Mouse (Mus musculus) urinary bladder, postnatal 0 days (tissue): Measurements from ENCODE around the gene Pkd1l1. TPM values are rescaled to one million over a fixed set of nuclear protein-coding genes. Genes with fewer than 3 reads are reported as not detected.

Experiments
- polyA plus RNA-seq: library from polyadenylated mRNA; unstranded; fragments of >200 nt; fragmentation: Nextera tagmentation; extraction: Ambion mirVana; gene quantifications from 2 replicates; pipeline ENCODE4 v1.2.1, GENCODE M21; 2015

The Pkd1l1 gene
- polyA plus RNA-seq = not detected in 2 replicates

GRCm38 (mm10) chr11:8973166-8973565 lies at the start of gene Pkd1l1:
Gene Pkd1l1 (minus strand): TSS chr11:8973266.

GRCm38 (mm10) chr11:9010853-9011339 lies 37.8 kb upstream of the Pkd1l1 start, which contains the start of gene Hus1:
Gene Hus1 (minus strand): TSS chr11:9011191.

Other genes starting within 250 kb of the Pkd1l1 start
- gene Hus1, start 37.9 kb upstream of the Pkd1l1 start, polyA plus RNA-seq = 4.5 and 4.6 TPM in 2 replicates
- 0.27 and 0.31 TPM in 2 replicates for gene Gm11992, start 75.3 kb upstream of the Pkd1l1 start, polyA plus RNA-seq
- gene Sun3, start 75.7 kb upstream of the Pkd1l1 start, polyA plus RNA-seq = not detected in 2 replicates
- gene Upp1, start 144.8 kb upstream of the Pkd1l1 start, polyA plus RNA-seq = 2.8 and 3.2 TPM in 2 replicates
- gene Abca13, start 218.7 kb upstream of the Pkd1l1 start, polyA plus RNA-seq = not detected in 2 replicates